In the genomic region with DNA sequence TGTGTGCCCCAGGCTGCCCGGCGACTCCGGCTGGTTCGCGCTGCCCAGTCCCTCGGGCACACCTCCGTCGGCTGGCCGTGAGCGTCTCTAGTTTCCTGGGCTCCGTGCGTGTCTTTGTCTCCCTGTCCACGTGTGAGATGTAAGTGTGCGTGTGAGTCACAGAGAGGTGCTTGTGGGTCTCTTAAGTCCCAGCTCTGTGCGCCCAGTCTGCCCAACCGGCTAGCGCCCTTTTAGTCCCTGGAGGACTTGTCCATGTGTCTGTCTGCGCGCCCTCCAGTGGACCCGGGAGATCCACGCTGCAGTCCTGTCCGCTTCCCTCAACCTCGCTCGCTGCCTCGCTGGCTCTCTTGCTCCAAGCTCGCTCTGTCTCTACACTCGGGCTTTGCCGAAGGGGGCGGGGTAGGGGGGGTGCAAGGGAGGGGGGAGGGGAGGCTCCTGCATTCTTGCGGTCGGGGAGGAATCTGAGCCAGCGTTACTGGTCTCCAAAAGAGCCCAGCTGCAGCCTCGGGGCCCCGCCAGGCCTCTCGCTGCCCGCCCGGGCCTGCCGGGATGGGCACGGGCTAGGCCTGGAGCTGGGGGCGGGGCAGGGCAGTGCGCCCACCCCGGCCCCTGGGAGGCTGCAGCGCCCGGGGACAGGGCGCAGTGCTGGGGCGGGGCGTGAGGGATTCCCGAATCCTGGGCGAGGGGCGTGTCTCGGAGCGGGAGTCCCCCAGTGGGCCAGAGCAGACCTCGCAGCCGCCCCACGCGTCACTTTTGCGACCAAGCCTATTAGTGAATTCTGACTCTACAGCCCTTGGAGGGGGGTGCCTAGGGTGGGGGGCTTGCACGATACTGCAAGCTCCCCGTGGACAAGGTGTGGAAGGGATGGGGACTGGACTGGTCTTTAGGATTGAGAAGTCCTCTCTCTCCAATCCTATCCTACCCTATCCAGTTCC, we compare ENCODE assay signal across 8 mouse cellular contexts. TPM values are rescaled to one million over a fixed set of nuclear protein-coding genes. Genes with fewer than 3 reads are reported as not detected.
DNase-seq lines count a peak whose midpoint lies in the region; ATAC-seq and TF ChIP-seq lines count a peak whose summit lies in the region.

No protein-coding gene starts in this region.

- WGBS in liver, postnatal 0 days (ENCODE audit: insufficient replicate concordance): 4% methylated on average over 51 of the region's 59 CpGs
- WGBS in neural tube, embryonic 12.5 days: under 1% methylated on average over 59 of the region's 59 CpGs

- peak; percentile 71 for ATAC-seq in liver, postnatal 0 days
- ATAC-seq in neural tube, embryonic 12.5 days (ENCODE audit: low FRiP score, low read depth): peak; percentile 71

- TF ChIP-seq CTCF in cortical plate, adult 2 months (IDR thresholded peaks at IDR 0.05; ENCODE audit: extremely low read depth, insufficient read depth, low read length): no peak
- peak; percentile 63 for TF ChIP-seq CTCF in liver, postnatal 0 days (IDR thresholded peaks at IDR 0.05; ENCODE audit: low read depth)

- no peak for TF ChIP-seq POLR2A in cortical plate, adult 2 months (IDR thresholded peaks at IDR 0.05; ENCODE audit: extremely low read depth, insufficient read depth, low read length)

- peak overlapping the region; percentile 11; the same call in 1 of the 2 replicates for H3K4me3 ChIP-seq in cortical plate, adult 2 months (ENCODE audit: insufficient read depth, low read length)
- peak overlapping the region; percentile 30 for H3K4me3 ChIP-seq in liver, postnatal 0 days (ENCODE audit: low read depth, low read length)
- H3K4me3 ChIP-seq in neural tube, embryonic 12.5 days: peak overlapping the region; percentile 43

- TF ChIP-seq EP300 in liver, postnatal 0 days (IDR thresholded peaks at IDR 0.05; ENCODE audit: low read depth): no peak

- peak overlapping the region; percentile 51 for H3K9ac ChIP-seq in liver, postnatal 0 days (replicated peaks)
- H3K9ac ChIP-seq in neural tube, embryonic 12.5 days: peak overlapping the region; percentile 65

- H3K36me3 ChIP-seq in liver, postnatal 0 days (replicated peaks; ENCODE audit: insufficient read depth, low read length): peaks cover 4% of the 10 kb centered on the region; the same call in 1 of the 2 replicates
- peaks cover 9% of the 10 kb centered on the region; the same call in 1 of the 2 replicates for H3K36me3 ChIP-seq in neural tube, embryonic 12.5 days

- DNase-seq in thymus, postnatal 0 days (ENCODE audit: low spot score): peak; percentile 40
- no peak for DNase-seq in thymus, postnatal 10 days (ENCODE audit: low spot score in 2 of 2)
- DNase-seq in heart, adult 18-20 months: peak; percentile 81 to 88
- DNase-seq in kidney, adult 18-20 months: peak; percentile 82
- peak; percentile 75 for DNase-seq in liver, postnatal 0 days
- peak; percentile 74 to 85 for DNase-seq in urinary bladder, postnatal 36 days (ENCODE audit: low spot score in 2 of 2)

- peaks cover 7% of the 10 kb centered on the region for H3K4me1 ChIP-seq in cortical plate, adult 2 months (ENCODE audit: control insufficient read depth, insufficient read depth, low read length)
- H3K4me1 ChIP-seq in liver, postnatal 0 days (ENCODE audit: insufficient read depth): peaks cover 41% of the 10 kb centered on the region
- H3K4me1 ChIP-seq in neural tube, embryonic 12.5 days: peaks cover 70% of the 10 kb centered on the region

- 0 out of 2 replicates have a peak, but pooled peaks cover 3% of the 10 kb centered on the region for H3K27me3 ChIP-seq in liver, postnatal 0 days (ENCODE audit: insufficient read depth, low read length)
- H3K27me3 ChIP-seq in neural tube, embryonic 12.5 days (replicated peaks): no peaks in the 10 kb centered on the region; the same call in 1 of the 2 replicates

- 0 out of 2 replicates have a peak overlapping the region, but pooled peaks have one; percentile 32 for H3K27ac ChIP-seq in cortical plate, adult 2 months (ENCODE audit: insufficient read depth, low read length)
- H3K27ac ChIP-seq in liver, postnatal 0 days (ENCODE audit: low read depth): peak overlapping the region; percentile 29
- peak overlapping the region; percentile 90 for H3K27ac ChIP-seq in neural tube, embryonic 12.5 days

- H3K4me2 ChIP-seq in liver, postnatal 0 days (ENCODE audit: low read depth, low read length): peak overlapping the region; percentile 72
- H3K4me2 ChIP-seq in neural tube, embryonic 12.5 days (replicated peaks): peak overlapping the region; percentile 88

- no peaks in the 10 kb centered on the region for H3K9me3 ChIP-seq in liver, postnatal 0 days (ENCODE audit: low read length)
- H3K9me3 ChIP-seq in neural tube, embryonic 12.5 days: no peaks in the 10 kb centered on the region

RNA-seq across cellular contexts. Expression of a gene that starts 16.1 kb away (rescaled TPM):
- polyA plus RNA-seq in thymus, postnatal 0 days (2015; fragmentation: Nextera tagmentation; extraction: Ambion mirVana): 3.2 and 4.4 TPM in 2 replicates
- polyA plus RNA-seq in cortical plate, adult 2 months (2012; rRNA removed): 13.8 and 14.6 TPM in 2 replicates
- 10 to 100 TPM; 36.2 to 41.7 TPM for total RNA-seq in heart, adult 18-20 months (2021)
- 2.0 and 2.2 TPM in 2 replicates for polyA plus RNA-seq in liver, postnatal 0 days (2015; fragmentation: Nextera tagmentation; extraction: Ambion mirVana)
- polyA plus RNA-seq in neural tube, embryonic 12.5 days (2016; fragmentation: Nextera tagmentation; extraction: Ambion mirVana): 9.3 and 10.9 TPM in 2 replicates

RNA-seq across cellular contexts. Expression of a gene that starts 43.9 kb away (rescaled TPM):
- polyA plus RNA-seq in thymus, postnatal 0 days (2015; fragmentation: Nextera tagmentation; extraction: Ambion mirVana): 0.69 and 1.5 TPM in 2 replicates
- polyA plus RNA-seq in cortical plate, adult 2 months (2012; rRNA removed): 0.11 TPM in 1 of 2 replicates, not detected in the other
- not detected for total RNA-seq in heart, adult 18-20 months (2021)
- not detected in 2 replicates for polyA plus RNA-seq in liver, postnatal 0 days (2015; fragmentation: Nextera tagmentation; extraction: Ambion mirVana)
- 0.35 TPM in 1 of 2 replicates, not detected in the other for polyA plus RNA-seq in neural tube, embryonic 12.5 days (2016; fragmentation: Nextera tagmentation; extraction: Ambion mirVana)

RNA-seq across cellular contexts. Expression of a gene that starts 57.8 kb away (rescaled TPM):
- not detected in 2 replicates for polyA plus RNA-seq in thymus, postnatal 0 days (2015; fragmentation: Nextera tagmentation; extraction: Ambion mirVana)
- polyA plus RNA-seq in cortical plate, adult 2 months (2012; rRNA removed): 0.04 TPM in 1 of 2 replicates, not detected in the other
- total RNA-seq in heart, adult 18-20 months (2021): not detected
- not detected in 2 replicates for polyA plus RNA-seq in liver, postnatal 0 days (2015; fragmentation: Nextera tagmentation; extraction: Ambion mirVana)
- polyA plus RNA-seq in neural tube, embryonic 12.5 days (2016; fragmentation: Nextera tagmentation; extraction: Ambion mirVana): not detected in 2 replicates

Comparison
In these comparisons a context has a peak if more than half of its experiments do, and no peak if none do; other contexts are left out.
1. DNase-seq: peak in thymus, postnatal 0 days (single experiment), heart, adult 18-20 months (2 of 2), kidney, adult 18-20 months (single experiment), liver, postnatal 0 days (single experiment) and urinary bladder, postnatal 36 days (2 of 2); none in thymus, postnatal 10 days (0 of 2).
2. H3K27ac ChIP-seq: peak in every context shown above with its lines; median percentile 90 in neural tube, embryonic 12.5 days; 32 in cortical plate, adult 2 months; 29 in liver, postnatal 0 days.
3. Peak in every context shown above with its lines, with median percentiles within 50 percentile points of each other: H3K4me3 ChIP-seq.